Mouse (Mus musculus): ENCODE measurements around the gene Eif1b. TPM values are rescaled to one million over a fixed set of nuclear protein-coding genes. Genes with fewer than 3 reads are reported as not detected.
"Not testable (repeated sequence)": the region's sequence is repeated elsewhere in the genome, so short reads cannot be mapped to it uniquely, and the experiment has no call there.

Gene Eif1b
- total RNA-seq, 1 experiment from 2014 or later: 67.8 TPM

GRCm38 (mm10) chr9:120516720-120517119, 24.7 kb downstream of the Eif1b start:
- ATAC-seq (replicated peaks; ENCODE audit: insufficient number of reproducible peaks, low FRiP score, low TSS enrichment, poor library complexity, severe bottlenecking): no peak

GRCm38 (mm10) chr9:120518946-120519345, 26.9 kb downstream of the Eif1b start:
- no peak for ATAC-seq (replicated peaks; ENCODE audit: insufficient number of reproducible peaks, low FRiP score, low TSS enrichment, poor library complexity, severe bottlenecking)

GRCm38 (mm10) chr9:120519469-120520125, 27.6 kb downstream of the Eif1b start:
- no peak for ATAC-seq (replicated peaks; ENCODE audit: insufficient number of reproducible peaks, low FRiP score, low TSS enrichment, poor library complexity, severe bottlenecking)

- no peak for ATAC-seq (replicated peaks; ENCODE audit: insufficient number of reproducible peaks, low FRiP score, low TSS enrichment, poor library complexity, severe bottlenecking)
Measured at GRCm38 (mm10) chr9:120521161-120521560, 29.1 kb downstream of the Eif1b start.

- ATAC-seq (replicated peaks; ENCODE audit: insufficient number of reproducible peaks, low FRiP score, low TSS enrichment, poor library complexity, severe bottlenecking): no peak
Measured at GRCm38 (mm10) chr9:120527270-120527669, 35.2 kb downstream of the Eif1b start.

GRCm38 (mm10) chr9:120527919-120528318, 35.9 kb downstream of the Eif1b start:
- no peak for ATAC-seq (replicated peaks; ENCODE audit: insufficient number of reproducible peaks, low FRiP score, low TSS enrichment, poor library complexity, severe bottlenecking)

GRCm38 (mm10) chr9:120528815-120529510, 36.9 kb downstream of the Eif1b start:
- no peak for ATAC-seq (replicated peaks; ENCODE audit: insufficient number of reproducible peaks, low FRiP score, low TSS enrichment, poor library complexity, severe bottlenecking)

GRCm38 (mm10) chr9:120530471-120530870, 38.4 kb downstream of the Eif1b start:
- no peak for ATAC-seq (replicated peaks; ENCODE audit: insufficient number of reproducible peaks, low FRiP score, low TSS enrichment, poor library complexity, severe bottlenecking)

GRCm38 (mm10) chr9:120532062-120532461, 40.0 kb downstream of the Eif1b start:
- ATAC-seq (replicated peaks; ENCODE audit: insufficient number of reproducible peaks, low FRiP score, low TSS enrichment, poor library complexity, severe bottlenecking): no peak

- ATAC-seq (replicated peaks; ENCODE audit: insufficient number of reproducible peaks, low FRiP score, low TSS enrichment, poor library complexity, severe bottlenecking): no peak
Measured at GRCm38 (mm10) chr9:120532691-120533090, 40.7 kb downstream of the Eif1b start.

GRCm38 (mm10) chr9:120533446-120533950, 41.5 kb downstream of the Eif1b start:
- ATAC-seq (replicated peaks; ENCODE audit: insufficient number of reproducible peaks, low FRiP score, low TSS enrichment, poor library complexity, severe bottlenecking): not testable (repeated sequence)

- ATAC-seq (replicated peaks; ENCODE audit: insufficient number of reproducible peaks, low FRiP score, low TSS enrichment, poor library complexity, severe bottlenecking): no peak
Measured at GRCm38 (mm10) chr9:120539662-120540251, 47.7 kb downstream of the Eif1b start, which contains the start of gene Entpd3. Entpd3 (plus strand) TSS chr9:120539818.

GRCm38 (mm10) chr9:120541411-120541810, 49.4 kb downstream of the Eif1b start:
- ATAC-seq (replicated peaks; ENCODE audit: insufficient number of reproducible peaks, low FRiP score, low TSS enrichment, poor library complexity, severe bottlenecking): no peak

- no peak for ATAC-seq (replicated peaks; ENCODE audit: insufficient number of reproducible peaks, low FRiP score, low TSS enrichment, poor library complexity, severe bottlenecking)
Measured at GRCm38 (mm10) chr9:120542241-120542640, 50.2 kb downstream of the Eif1b start.

Other genes starting within 250 kb of the Eif1b start
- not detected in 3 replicates for gene Myrip, start 190.7 kb upstream of the Eif1b start, total RNA-seq (2017)
- gene Entpd3, start 47.6 kb downstream of the Eif1b start, total RNA-seq (2017): not detected in 3 replicates
- gene Rpl14, start 79.2 kb downstream of the Eif1b start, total RNA-seq (2017): 831 to 988 TPM (median 903 TPM) in 3 replicates

All from monocyte, adult 5-6 weeks (primary cell).